8 mouse cellular contexts compared by ENCODE assay signal in the genomic region with DNA sequence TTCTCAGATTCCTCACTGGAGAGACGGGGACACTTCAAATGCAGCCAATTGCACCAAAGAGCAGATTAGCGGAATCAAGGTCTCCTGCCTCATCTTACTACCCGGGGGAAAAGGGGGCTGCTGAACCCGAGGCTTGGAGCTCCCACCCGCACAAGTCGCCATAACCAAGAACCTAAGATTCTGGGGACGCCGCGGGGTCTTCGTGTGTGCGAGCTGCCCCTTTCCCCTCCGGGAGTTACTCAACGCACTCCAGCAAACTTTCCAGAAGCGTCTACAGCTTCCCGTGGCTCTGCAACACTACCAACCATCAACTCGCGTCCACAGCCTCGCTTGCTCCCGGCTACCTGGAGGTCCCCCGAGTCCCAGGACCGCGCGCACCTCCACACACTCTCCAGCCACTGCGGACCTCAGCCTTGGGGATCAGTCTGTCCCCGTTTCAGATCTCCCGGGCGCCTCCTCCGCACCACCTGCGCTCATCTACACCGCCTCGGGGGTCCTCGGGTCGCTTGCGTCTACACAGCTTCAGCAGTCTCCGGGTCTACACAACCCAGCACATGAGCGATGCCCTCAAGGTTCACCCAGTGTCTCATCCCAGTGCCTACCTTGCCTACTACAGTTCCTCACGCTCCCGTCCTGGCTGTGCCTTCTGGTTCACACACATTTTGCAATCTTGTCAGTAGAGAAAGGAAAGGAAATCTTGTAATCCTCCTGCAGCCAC. TPM values are rescaled to one million over a fixed set of nuclear protein-coding genes. Genes with fewer than 3 reads are reported as not detected.
A peak's percentile ranks its signal among the peaks of the same experiment; 100 is the strongest.
DNase-seq lines count a peak whose midpoint lies in the region; ATAC-seq and TF ChIP-seq lines count a peak whose summit lies in the region.

No protein-coding gene starts in this region.

- H3K4me1 ChIP-seq in hindbrain, postnatal 0 days (ENCODE audit: insufficient read depth, low read length), result peaks cover 35% of the 10 kb centered on the region
- H3K4me1 ChIP-seq in midbrain, embryonic 12.5 days, result peaks cover 80% of the 10 kb centered on the region

- peak overlapping the region; percentile 33 for H3K9ac ChIP-seq in hindbrain, postnatal 0 days (replicated peaks; ENCODE audit: low read length)
- H3K9ac ChIP-seq in midbrain, embryonic 12.5 days (replicated peaks), result peak overlapping the region; percentile 53

- H3K9me3 ChIP-seq in hindbrain, postnatal 0 days (ENCODE audit: low read length), result no peaks in the 10 kb centered on the region
- H3K9me3 ChIP-seq in midbrain, embryonic 12.5 days, result no peaks in the 10 kb centered on the region

- ATAC-seq in hindbrain, postnatal 0 days, result 0 out of 2 replicates have a peak, but pooled peaks have one; percentile 32
- peak; percentile 32 for ATAC-seq in midbrain, embryonic 12.5 days (ENCODE audit: low FRiP score, low read depth)

- H3K27me3 ChIP-seq in hindbrain, postnatal 0 days (ENCODE audit: insufficient read depth, low read length), result peaks cover 15% of the 10 kb centered on the region; the same call in 1 of the 2 replicates
- peaks cover 51% of the 10 kb centered on the region for H3K27me3 ChIP-seq in midbrain, embryonic 12.5 days

- peak; percentile 26 to 38 for DNase-seq in adrenal gland, postnatal 36 days
- no peak for DNase-seq in adrenal gland, adult 8-10 months
- peak; percentile 32 to 36 for DNase-seq in spleen, postnatal 10 days (ENCODE audit: low spot score in 2 of 2)
- no peak for DNase-seq in spleen, adult 12 weeks (ENCODE audit: low spot score)
- DNase-seq in hindbrain, postnatal 0 days (ENCODE audit: low spot score), result no peak
- no peak for DNase-seq in frontal cortex, postnatal 25 days (ENCODE audit: low spot score in 2 of 2)
- no peak for DNase-seq in cerebellum, adult 11-12 months

- H3K36me3 ChIP-seq in hindbrain, postnatal 0 days (ENCODE audit: insufficient read depth, low read length), result no peaks in the 10 kb centered on the region
- H3K36me3 ChIP-seq in midbrain, embryonic 12.5 days, result no peaks in the 10 kb centered on the region

- TF ChIP-seq CTCF in hindbrain, postnatal 0 days (IDR thresholded peaks at IDR 0.05; ENCODE audit: low read depth), result no peak

- H3K4me2 ChIP-seq in hindbrain, postnatal 0 days (ENCODE audit: low read depth, low read length), result peak overlapping the region; percentile 80
- H3K4me2 ChIP-seq in midbrain, embryonic 12.5 days (replicated peaks), result peak overlapping the region; percentile 81

- WGBS in hindbrain, postnatal 0 days, result 2% methylated on average over 38 of the region's 38 CpGs
- WGBS in midbrain, embryonic 12.5 days, result under 1% methylated on average over 38 of the region's 38 CpGs

- H3K4me3 ChIP-seq in hindbrain, postnatal 0 days (ENCODE audit: low read length), result peak overlapping the region; percentile 38
- H3K4me3 ChIP-seq in midbrain, embryonic 12.5 days, result peak overlapping the region; percentile 47

- H3K27ac ChIP-seq in hindbrain, postnatal 0 days, result no peak overlapping the region
- no peak overlapping the region for H3K27ac ChIP-seq in midbrain, embryonic 12.5 days (replicated peaks)

RNA-seq across cellular contexts. Expression of gene Tcf20, which starts 0.5 kb away (rescaled TPM):
- total RNA-seq in adrenal gland, postnatal 36 days (2021), result 100 to 1,000 TPM in 1 of 2 experiments, 10 to 100 TPM in 1; 94.4 to 104 TPM
- total RNA-seq in adrenal gland, adult 8-10 months (2022), result 100 to 1,000 TPM; 102 to 109 (median 106) TPM
- total RNA-seq in hindbrain, postnatal 0 days (2014; rRNA removed), result 89.2 and 98.3 TPM in 2 replicates
- 8.6 and 8.8 TPM in 2 replicates for polyA plus RNA-seq in hindbrain, postnatal 0 days (2015; fragmentation: Nextera tagmentation; extraction: Ambion mirVana)
- 13.7 TPM in 2 replicates for polyA plus RNA-seq in midbrain, embryonic 12.5 days (2016; fragmentation: Nextera tagmentation; extraction: Ambion mirVana)

RNA-seq across cellular contexts. Expression of gene Nfam1, which starts 45.9 kb away (rescaled TPM):
- total RNA-seq in adrenal gland, postnatal 36 days (2021), result 1 to 10 TPM; 2.2 to 3.3 TPM
- total RNA-seq in adrenal gland, adult 8-10 months (2022), result 1 to 10 TPM; 2.5 to 4.6 (median 3.8) TPM
- 1.7 and 3.3 TPM in 2 replicates for total RNA-seq in hindbrain, postnatal 0 days (2014; rRNA removed)
- polyA plus RNA-seq in hindbrain, postnatal 0 days (2015; fragmentation: Nextera tagmentation; extraction: Ambion mirVana), result 1.7 and 1.8 TPM in 2 replicates
- polyA plus RNA-seq in midbrain, embryonic 12.5 days (2016; fragmentation: Nextera tagmentation; extraction: Ambion mirVana), result 3.3 and 4.2 TPM in 2 replicates

Comparison
In these comparisons a context has a peak if more than half of its experiments do, and no peak if none do; other contexts are left out.
1. DNase-seq: peak in adrenal gland, postnatal 36 days (2 of 2) and spleen, postnatal 10 days (2 of 2); none in adrenal gland, adult 8-10 months (single experiment), spleen, adult 12 weeks (single experiment), hindbrain, postnatal 0 days (single experiment), frontal cortex, postnatal 25 days (0 of 2) and cerebellum, adult 11-12 months (single experiment).